Mouse (Mus musculus): Measurements from ENCODE around the gene Mns1. TPM values are rescaled to one million over a fixed set of nuclear protein-coding genes. Genes with fewer than 3 reads are reported as not detected.
"Not testable (repeated sequence)": the region's sequence is repeated elsewhere in the genome, so short reads cannot be mapped to it uniquely, and the experiment has no call there.

Mns1 gene
- polyA plus RNA-seq, 1 experiment, result 10.5 TPM

DNA sequence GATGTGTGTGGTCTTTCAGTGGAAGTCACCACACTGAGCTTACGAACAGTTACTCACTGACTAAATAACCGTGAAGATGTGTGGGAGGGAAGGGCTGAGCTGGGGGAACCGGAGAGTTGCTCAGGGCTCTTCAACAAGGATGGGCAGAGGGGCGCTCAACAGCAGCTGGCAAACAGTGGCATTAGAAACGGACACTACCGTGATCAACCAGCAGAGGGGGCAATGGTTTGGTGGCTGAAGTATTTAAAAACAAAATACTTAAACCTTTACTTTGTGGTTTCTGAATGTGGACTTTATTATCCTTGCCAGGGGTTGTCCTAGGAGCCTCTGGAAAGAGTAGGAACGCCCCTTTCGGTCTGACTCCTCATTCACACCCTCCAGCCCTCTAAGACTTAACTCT, 10.2 kb downstream of the Mns1 start:
- Histone ChIP-seq H3K4me3 (ENCODE audit: insufficient read depth, low read length) (no peak overlapping the region), H3K27ac (ENCODE audit: insufficient read depth, low read length) (no peak overlapping the region)

DNA sequence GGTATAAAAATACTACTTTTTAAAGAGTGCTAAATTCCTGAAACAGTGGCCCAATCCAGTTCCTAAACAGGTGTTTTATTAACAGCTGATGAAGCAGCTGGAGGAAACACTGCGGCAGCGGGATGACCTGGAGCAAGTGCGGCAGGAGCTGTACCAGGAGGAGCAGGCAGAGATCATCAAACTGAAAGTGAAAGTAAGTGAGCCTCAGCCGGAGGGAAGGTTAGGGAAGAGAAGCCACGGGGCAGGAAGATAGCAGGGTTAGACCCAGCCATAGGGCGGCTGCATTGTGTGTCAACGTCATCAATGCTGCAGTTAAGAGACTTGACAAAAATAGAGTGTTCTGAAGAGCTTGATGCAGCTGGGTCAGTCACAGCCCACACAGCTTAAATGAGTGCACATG, 11.6 kb downstream of the Mns1 start:
- TF ChIP-seq POLR2A (IDR thresholded peaks at IDR 0.05; ENCODE audit: low read depth, low read length) (no peak), CTCF (IDR thresholded peaks at IDR 0.05; ENCODE audit: borderline replicate concordance, insufficient read depth, low read length) (no peak)
- no peaks in the 10 kb centered on the region for H3K4me1 ChIP-seq (ENCODE audit: control insufficient read depth, insufficient read depth, low read length)
- no peak overlapping the region for H3K4me3 ChIP-seq (ENCODE audit: insufficient read depth, low read length)
- no peak overlapping the region for H3K27ac ChIP-seq (ENCODE audit: insufficient read depth, low read length)

More for the DNA sequence above, 10.2 kb downstream of the Mns1 start:
- peak; percentile 39; the same call in 1 of the 2 replicates for TF ChIP-seq CTCF (IDR thresholded peaks at IDR 0.05; ENCODE audit: borderline replicate concordance, insufficient read depth, low read length)
- TF ChIP-seq POLR2A (IDR thresholded peaks at IDR 0.05; ENCODE audit: low read depth, low read length), result no peak
- no peaks in the 10 kb centered on the region for H3K4me1 ChIP-seq (ENCODE audit: control insufficient read depth, insufficient read depth, low read length)

DNA sequence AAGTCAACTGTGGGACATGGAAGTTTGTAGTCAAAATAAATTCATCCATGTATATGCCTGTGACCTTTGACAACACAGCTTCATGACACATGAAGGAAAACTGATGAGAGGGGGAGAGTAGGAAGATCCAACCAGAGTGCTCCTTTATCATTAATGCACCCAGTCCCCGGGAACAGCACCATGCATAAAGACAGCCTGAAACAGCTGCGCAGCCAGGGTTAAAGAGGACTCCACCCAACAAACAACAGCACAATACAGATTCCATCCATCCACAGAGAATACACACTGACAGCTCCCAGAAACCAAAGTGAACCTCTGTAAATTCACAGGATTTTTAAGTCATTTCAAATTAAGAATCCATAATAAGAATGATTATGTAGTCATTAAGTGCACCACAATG, 12.0 kb downstream of the Mns1 start:
- Histone ChIP-seq H3K4me3 (ENCODE audit: insufficient read depth, low read length) (no peak overlapping the region), H3K4me1 (ENCODE audit: control insufficient read depth, insufficient read depth, low read length) (no peaks in the 10 kb centered on the region), H3K27ac (ENCODE audit: insufficient read depth, low read length) (no peak overlapping the region)
- TF ChIP-seq CTCF (IDR thresholded peaks at IDR 0.05; ENCODE audit: borderline replicate concordance, insufficient read depth, low read length), result no peak
- no peak for TF ChIP-seq POLR2A (IDR thresholded peaks at IDR 0.05; ENCODE audit: low read depth, low read length)

DNA sequence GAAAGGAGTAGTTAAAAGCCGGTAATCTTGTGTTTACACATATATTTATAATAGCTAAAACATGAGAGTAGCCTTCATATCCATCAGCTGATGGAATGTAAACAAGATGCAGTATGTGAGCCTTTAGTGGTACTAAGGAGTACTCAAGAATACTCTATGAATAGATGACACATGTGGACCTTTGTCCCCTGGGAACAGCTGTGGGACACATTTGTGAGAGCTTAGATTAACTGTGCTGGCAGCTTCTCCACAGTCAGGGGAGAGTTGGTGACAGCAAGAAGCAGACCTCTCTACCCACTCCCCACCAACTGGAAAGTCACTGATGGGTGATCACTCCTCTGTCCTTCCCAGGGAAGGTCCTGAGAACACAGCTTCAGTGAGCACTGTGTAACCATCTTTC, 12.6 kb downstream of the Mns1 start:
- Histone ChIP-seq H3K4me1 (ENCODE audit: control insufficient read depth, insufficient read depth, low read length) (no peaks in the 10 kb centered on the region), H3K4me3 (ENCODE audit: insufficient read depth, low read length) (no peak overlapping the region), H3K27ac (ENCODE audit: insufficient read depth, low read length) (no peak overlapping the region)
- TF ChIP-seq CTCF (IDR thresholded peaks at IDR 0.05; ENCODE audit: borderline replicate concordance, insufficient read depth, low read length), result no peak
- TF ChIP-seq POLR2A (IDR thresholded peaks at IDR 0.05; ENCODE audit: low read depth, low read length), result no peak

DNA sequence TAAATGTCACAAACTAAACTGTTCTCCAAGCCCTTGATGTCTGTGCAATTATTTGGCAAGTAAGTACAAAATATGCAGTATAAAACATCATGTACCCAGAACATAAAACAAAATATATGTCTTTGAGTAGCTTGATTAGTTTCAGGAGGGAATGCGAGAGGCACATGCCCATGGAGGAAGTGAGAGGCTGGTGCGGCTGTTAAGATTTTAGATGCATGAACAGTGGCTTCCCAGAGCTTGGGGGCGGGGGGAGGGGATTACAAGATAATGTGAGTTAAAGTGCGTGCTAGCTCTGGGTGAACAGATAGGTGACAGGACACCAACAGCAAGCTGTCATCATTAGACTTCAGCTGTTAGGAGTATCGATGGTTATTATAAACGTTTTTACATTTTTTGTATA, 13.3 kb downstream of the Mns1 start:
- TF ChIP-seq CTCF (IDR thresholded peaks at IDR 0.05; ENCODE audit: borderline replicate concordance, insufficient read depth, low read length), result no peak
- TF ChIP-seq POLR2A (IDR thresholded peaks at IDR 0.05; ENCODE audit: low read depth, low read length), result no peak
- Histone ChIP-seq H3K4me1 (ENCODE audit: control insufficient read depth, insufficient read depth, low read length) (no peaks in the 10 kb centered on the region), H3K27ac (ENCODE audit: insufficient read depth, low read length) (no peak overlapping the region), H3K4me3 (ENCODE audit: insufficient read depth, low read length) (no peak overlapping the region)

DNA sequence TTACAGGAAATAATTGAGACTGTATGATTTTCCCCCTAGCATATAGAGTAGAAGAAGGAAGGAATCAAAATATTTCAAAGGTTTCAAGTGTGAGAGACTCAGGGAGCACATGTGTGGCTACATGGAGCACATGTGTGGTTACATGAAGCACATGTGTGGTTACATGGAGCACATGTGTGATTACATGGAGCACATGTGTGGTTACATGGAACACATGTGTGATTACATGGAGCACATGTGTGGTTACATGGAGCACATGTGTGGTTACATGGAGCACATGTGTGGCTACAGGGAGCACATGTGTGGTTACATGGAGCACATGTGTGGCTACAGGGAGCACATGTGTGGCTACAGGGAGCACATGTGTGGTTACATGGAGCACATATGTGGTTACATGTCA, 16.5 kb downstream of the Mns1 start:
- not testable (repeated sequence) for H3K4me3 ChIP-seq (ENCODE audit: insufficient read depth, low read length); H3K27ac ChIP-seq (ENCODE audit: insufficient read depth, low read length); H3K4me1 ChIP-seq (ENCODE audit: control insufficient read depth, insufficient read depth, low read length)

DNA sequence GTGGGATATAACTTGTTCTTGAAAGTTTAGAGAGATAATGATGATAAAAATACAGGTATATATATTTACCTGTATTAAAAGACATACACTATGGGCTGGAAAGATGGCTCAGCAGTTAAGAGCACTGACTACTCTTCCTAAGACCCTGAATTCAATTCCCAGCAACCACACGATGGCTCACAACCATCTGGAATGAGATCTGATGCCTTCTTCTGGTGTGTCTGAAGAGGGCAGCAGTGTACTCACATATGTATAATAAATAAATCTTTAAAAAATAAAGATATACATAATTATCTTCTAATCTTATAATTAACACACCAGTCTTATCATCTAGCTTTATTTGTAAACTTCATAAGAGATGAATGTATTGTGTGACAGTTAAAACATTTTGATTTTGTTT, 18.6 kb downstream of the Mns1 start:
- H3K4me3 ChIP-seq (ENCODE audit: insufficient read depth, low read length), result no peak overlapping the region
- TF ChIP-seq POLR2A (IDR thresholded peaks at IDR 0.05; ENCODE audit: low read depth, low read length) (no peak), CTCF (IDR thresholded peaks at IDR 0.05; ENCODE audit: borderline replicate concordance, insufficient read depth, low read length) (no peak)
- H3K27ac ChIP-seq (ENCODE audit: insufficient read depth, low read length), result no peak overlapping the region
- peaks cover 4% of the 10 kb centered on the region for H3K4me1 ChIP-seq (ENCODE audit: control insufficient read depth, insufficient read depth, low read length)

DNA sequence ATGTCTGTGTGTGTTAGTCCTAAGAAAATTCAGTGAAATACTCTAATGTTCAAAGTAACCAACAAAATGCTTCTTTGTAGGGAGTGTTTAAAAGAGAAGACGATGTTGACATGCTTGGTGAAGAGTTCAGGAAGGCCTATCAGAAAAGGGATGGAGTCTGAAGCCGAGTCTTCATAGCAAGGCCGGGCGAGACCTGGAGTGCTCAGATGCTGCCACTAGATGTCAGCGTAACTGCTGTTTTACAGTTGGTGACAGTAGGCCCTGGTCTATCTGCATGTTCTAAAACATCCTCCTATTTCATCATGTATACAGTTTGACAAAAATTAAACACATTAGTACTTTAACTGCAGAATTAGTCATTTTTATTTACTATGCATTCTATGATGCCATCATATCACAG, 20.4 kb downstream of the Mns1 start:
- Histone ChIP-seq H3K4me1 (ENCODE audit: control insufficient read depth, insufficient read depth, low read length) (peaks cover 4% of the 10 kb centered on the region), H3K27ac (ENCODE audit: insufficient read depth, low read length) (no peak overlapping the region), H3K4me3 (ENCODE audit: insufficient read depth, low read length) (no peak overlapping the region)
- TF ChIP-seq CTCF (IDR thresholded peaks at IDR 0.05; ENCODE audit: borderline replicate concordance, insufficient read depth, low read length) (peak; percentile 87), POLR2A (IDR thresholded peaks at IDR 0.05; ENCODE audit: low read depth, low read length) (no peak)

DNA sequence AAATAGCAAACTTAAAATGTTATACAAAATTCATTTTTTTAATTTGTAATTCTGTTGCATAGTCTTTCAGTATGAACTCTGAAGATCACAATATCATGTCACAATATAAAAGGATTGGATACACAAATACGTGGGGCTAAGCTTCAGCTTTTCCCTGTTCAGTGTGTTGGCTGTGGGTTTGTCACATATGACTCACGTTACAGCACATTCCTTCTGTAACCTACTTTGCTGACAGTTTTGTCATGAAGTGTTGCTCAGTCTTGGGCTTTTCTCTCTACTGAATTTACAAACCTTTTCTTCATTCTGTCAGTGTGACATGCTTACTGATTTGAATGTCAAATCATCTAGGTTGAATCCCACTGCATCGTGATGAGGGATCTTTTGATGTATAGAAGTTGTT, 21.9 kb downstream of the Mns1 start:
- TF ChIP-seq POLR2A (IDR thresholded peaks at IDR 0.05; ENCODE audit: low read depth, low read length) (no peak), CTCF (IDR thresholded peaks at IDR 0.05; ENCODE audit: borderline replicate concordance, insufficient read depth, low read length) (no peak)
- Histone ChIP-seq H3K4me1 (ENCODE audit: control insufficient read depth, insufficient read depth, low read length) (peaks cover 4% of the 10 kb centered on the region), H3K4me3 (ENCODE audit: insufficient read depth, low read length) (no peak overlapping the region), H3K27ac (ENCODE audit: insufficient read depth, low read length) (no peak overlapping the region)

DNA sequence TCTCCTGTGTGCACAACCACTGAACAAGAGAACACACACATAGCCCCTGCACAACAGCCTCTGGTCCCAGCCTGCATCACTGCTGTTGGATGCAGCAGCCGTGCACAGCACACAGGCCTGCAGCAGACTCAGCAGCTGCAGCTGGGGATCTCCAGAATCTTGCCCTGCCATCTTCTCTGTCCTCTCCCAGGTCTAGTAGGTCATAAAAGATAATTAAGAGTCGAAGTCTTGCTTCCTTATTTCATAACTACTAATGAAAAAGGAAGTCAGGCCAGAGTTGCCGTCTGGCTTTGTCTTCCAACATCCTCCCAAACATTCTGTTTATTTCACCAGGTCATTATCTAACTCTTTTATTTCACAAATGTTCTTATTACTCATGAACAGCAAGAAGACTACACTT, 23.0 kb downstream of the Mns1 start:
- Histone ChIP-seq H3K27ac (ENCODE audit: insufficient read depth, low read length) (no peak overlapping the region), H3K4me3 (ENCODE audit: insufficient read depth, low read length) (no peak overlapping the region), H3K4me1 (ENCODE audit: control insufficient read depth, insufficient read depth, low read length) (peaks cover 5% of the 10 kb centered on the region)
- TF ChIP-seq CTCF (IDR thresholded peaks at IDR 0.05; ENCODE audit: borderline replicate concordance, insufficient read depth, low read length) (no peak), POLR2A (IDR thresholded peaks at IDR 0.05; ENCODE audit: low read depth, low read length) (no peak)

DNA sequence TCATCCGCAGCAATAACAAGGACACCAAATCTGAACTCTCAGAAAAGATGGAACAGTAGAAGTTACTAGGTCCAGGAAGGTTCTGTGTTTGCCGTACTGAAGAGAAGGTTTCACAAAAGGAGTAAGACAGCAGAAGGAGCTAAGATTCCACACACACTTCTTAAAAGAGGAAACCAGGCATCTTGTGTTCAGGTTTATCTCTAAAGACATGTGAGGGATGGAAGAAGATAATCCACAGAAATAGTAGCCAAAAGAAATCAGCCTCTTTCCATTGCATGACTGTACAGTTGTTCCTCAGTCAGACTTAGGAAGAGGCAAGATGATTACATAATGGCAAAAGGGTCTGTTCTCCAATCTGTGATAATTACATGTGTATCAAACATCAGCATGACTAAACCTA, 24.6 kb downstream of the Mns1 start:
- H3K4me3 ChIP-seq (ENCODE audit: insufficient read depth, low read length), result no peak overlapping the region
- TF ChIP-seq CTCF (IDR thresholded peaks at IDR 0.05; ENCODE audit: borderline replicate concordance, insufficient read depth, low read length) (no peak), POLR2A (IDR thresholded peaks at IDR 0.05; ENCODE audit: low read depth, low read length) (no peak)
- H3K27ac ChIP-seq (ENCODE audit: insufficient read depth, low read length), result no peak overlapping the region
- H3K4me1 ChIP-seq (ENCODE audit: control insufficient read depth, insufficient read depth, low read length), result peaks cover 5% of the 10 kb centered on the region
